In genomic region chr9:108461675-108462074, GRCm38 (mm10) we compare ENCODE assay signal across 11 mouse cellular contexts. TPM values are rescaled to one million over a fixed set of nuclear protein-coding genes. Genes with fewer than 3 reads are reported as not detected.
A peak's percentile ranks its signal among the peaks of the same experiment; 100 is the strongest.
DNase-seq lines count a peak whose midpoint lies in the region; ATAC-seq and TF ChIP-seq lines count a peak whose summit lies in the region.
"Had no signal": no experiment of that assay in that cellular context is flagged by ENCODE, and none has a peak within 500 bp of the region (broad histone marks: within the 10 kb centered on the region; RNA-seq: fewer than 3 reads in every experiment).

No protein-coding gene starts in this region.

- peaks cover 39% of the 10 kb centered on the region for H3K36me3 ChIP-seq in heart, embryonic 10.5 days
- peaks cover 13% of the 10 kb centered on the region for H3K36me3 ChIP-seq in ES-Bruce4 (ENCODE audit: control insufficient read depth, insufficient read depth, low read length, poor library complexity, severe bottlenecking)
- peaks cover 25% of the 10 kb centered on the region for H3K36me3 ChIP-seq in heart, embryonic 16.5 days (ENCODE audit: control insufficient read depth, insufficient read depth)
- peaks cover 4% of the 10 kb centered on the region for H3K36me3 ChIP-seq in liver, embryonic 16.5 days (ENCODE audit: control insufficient read depth, insufficient read depth)

- H3K4me3 ChIP-seq in heart, embryonic 10.5 days, result peak overlapping the region; percentile 92
- peak overlapping the region; percentile 87 for H3K4me3 ChIP-seq in ES-Bruce4 (ENCODE audit: low read depth, low read length)
- H3K4me3 ChIP-seq in heart, embryonic 16.5 days (ENCODE audit: low read length), result peak overlapping the region; percentile 87
- H3K4me3 ChIP-seq in liver, embryonic 16.5 days (ENCODE audit: low read depth, low read length), result peak overlapping the region; percentile 89

- H3K4me1 ChIP-seq in heart, embryonic 10.5 days, result peaks cover 19% of the 10 kb centered on the region
- H3K4me1 ChIP-seq in ES-Bruce4 (ENCODE audit: control insufficient read depth, insufficient read depth, low read length), result peaks cover 4% of the 10 kb centered on the region
- peaks cover 18% of the 10 kb centered on the region for H3K4me1 ChIP-seq in heart, embryonic 16.5 days (ENCODE audit: control insufficient read depth, insufficient read depth, low read length)
- peaks cover 17% of the 10 kb centered on the region for H3K4me1 ChIP-seq in liver, embryonic 16.5 days (ENCODE audit: control insufficient read depth, low read depth, low read length)

- TF ChIP-seq EP300 in ES-Bruce4 (IDR thresholded peaks at IDR 0.05; ENCODE audit: insufficient read depth, low read depth, low read length), result no peak

- no peak for ATAC-seq in heart, embryonic 16.5 days (replicated peaks; ENCODE audit: extremely low read depth, insufficient read depth, low FRiP score)
- no peak for ATAC-seq in liver, embryonic 16.5 days (ENCODE audit: low read depth)

- peak overlapping the region; percentile 96; the same call in 1 of the 2 replicates for H3K27ac ChIP-seq in heart, embryonic 10.5 days
- H3K27ac ChIP-seq in ES-Bruce4 (ENCODE audit: insufficient read depth, low read length), result no peak overlapping the region
- H3K27ac ChIP-seq in heart, embryonic 16.5 days (ENCODE audit: low read length), result peak overlapping the region; percentile 88
- H3K27ac ChIP-seq in liver, embryonic 16.5 days (ENCODE audit: low read length), result no peak overlapping the region

- DNase-seq in heart, embryonic 10.5 days (ENCODE audit: low spot score), result no peak
- DNase-seq in heart, postnatal 10 days, result no peak
- DNase-seq in embryo, embryonic 11 days, result no peak
- no peak for DNase-seq in adrenal gland, adult 18-20 months (ENCODE audit: low spot score in 2 of 2)
- no peak for DNase-seq in adrenal gland, adult (ENCODE audit: inconsistent age in 2 of 2, low spot score in 1 of 2)
- DNase-seq: cerebellum, adult 9-10 months; thymus, adult 2 months had no signal

- peak overlapping the region; percentile 93 for H3K4me2 ChIP-seq in heart, embryonic 16.5 days (ENCODE audit: low read depth, low read length)
- H3K4me2 ChIP-seq in liver, embryonic 16.5 days (ENCODE audit: low read depth, low read length), result peak overlapping the region; percentile 85

- peak overlapping the region; percentile 93; the same call in 1 of the 2 replicates for H3K9ac ChIP-seq in ES-Bruce4 (ENCODE audit: low read depth, poor library complexity, severe bottlenecking)
- no peak overlapping the region; the same call in 1 of the 2 replicates for H3K9ac ChIP-seq in heart, embryonic 16.5 days (ENCODE audit: low read length)
- H3K9ac ChIP-seq in liver, embryonic 16.5 days (ENCODE audit: low read depth, low read length), result no peak overlapping the region

- WGBS in heart, embryonic 10.5 days, result 88% methylated on average over 5 of the region's 5 CpGs
- 77% methylated on average over 5 of the region's 5 CpGs for WGBS in heart, embryonic 16.5 days
- 80% methylated on average over 5 of the region's 5 CpGs for WGBS in liver, embryonic 16.5 days (ENCODE audit: insufficient replicate concordance)

- intact Hi-C loops in heart, postnatal 10 days (cut with DNase I), result loop anchor here (2.0 kb wide), 1 partner anchor 17 kb away; the partner anchor contains the start of gene Lamb2

- no peaks in the 10 kb centered on the region for H3K9me3 ChIP-seq in heart, embryonic 10.5 days
- H3K9me3 ChIP-seq in ES-Bruce4 (replicated peaks; ENCODE audit: control insufficient read depth, insufficient read depth, low read length, poor library complexity, severe bottlenecking), result no peaks in the 10 kb centered on the region
- H3K9me3 ChIP-seq in heart, embryonic 16.5 days (replicated peaks; ENCODE audit: control insufficient read depth, low read length), result no peaks in the 10 kb centered on the region
- H3K9me3 ChIP-seq in liver, embryonic 16.5 days (replicated peaks; ENCODE audit: control insufficient read depth, low read length), result no peaks in the 10 kb centered on the region

- no peaks in the 10 kb centered on the region for H3K27me3 ChIP-seq in heart, embryonic 10.5 days (ENCODE audit: insufficient read depth, poor library complexity, severe bottlenecking)
- H3K27me3 ChIP-seq in ES-Bruce4 (ENCODE audit: control insufficient read depth, insufficient read depth, low read length, poor library complexity, severe bottlenecking), result no peaks in the 10 kb centered on the region
- H3K27me3 ChIP-seq in heart, embryonic 16.5 days (ENCODE audit: control insufficient read depth, insufficient read depth, low read length), result no peaks in the 10 kb centered on the region
- no peaks in the 10 kb centered on the region for H3K27me3 ChIP-seq in liver, embryonic 16.5 days (ENCODE audit: control insufficient read depth, insufficient read depth, low read depth, low read length)

- no peak for TF ChIP-seq POLR2A in ES-Bruce4 (IDR thresholded peaks at IDR 0.05; ENCODE audit: insufficient read depth, low read length)

- TF ChIP-seq CTCF in ES-Bruce4 (IDR thresholded peaks at IDR 0.05; ENCODE audit: low read depth, low read length), result no peak

RNA-seq across cellular contexts. Expression of gene Klhdc8b, which starts 0.3 kb away (rescaled TPM):
- polyA plus RNA-seq in heart, embryonic 10.5 days (2016; fragmentation: Nextera tagmentation; extraction: Ambion mirVana), result 86.8 and 106 TPM in 2 replicates
- 10 to 100 TPM; 29.2 to 33.4 TPM for total RNA-seq in heart, postnatal 10 days (2021)
- 5.8 and 6.4 TPM in 2 replicates for polyA plus RNA-seq in ES-Bruce4 (2011; ENCODE audit: insufficient read depth, insufficient read length, low read depth, missing spikeins)
- 103 and 110 TPM in 2 replicates for polyA plus RNA-seq in heart, embryonic 16.5 days (2015; fragmentation: Nextera tagmentation; extraction: Ambion mirVana)
- 13.3 and 14.8 TPM in 2 replicates for polyA plus RNA-seq in liver, embryonic 16.5 days (2015; fragmentation: Nextera tagmentation; extraction: Ambion mirVana)
- 10 to 100 TPM; 20.4 to 22.3 TPM for total RNA-seq in adrenal gland, adult 18-20 months (2021)

RNA-seq across cellular contexts. Expression of gene Ccdc71, which starts 1.3 kb away (rescaled TPM):
- polyA plus RNA-seq in heart, embryonic 10.5 days (2016; fragmentation: Nextera tagmentation; extraction: Ambion mirVana), result 46.6 and 61.1 TPM in 2 replicates
- 10 to 100 TPM; 27.7 to 31.3 TPM for total RNA-seq in heart, postnatal 10 days (2021)
- 26.4 and 31.6 TPM in 2 replicates for polyA plus RNA-seq in ES-Bruce4 (2011; ENCODE audit: insufficient read depth, insufficient read length, low read depth, missing spikeins)
- polyA plus RNA-seq in heart, embryonic 16.5 days (2015; fragmentation: Nextera tagmentation; extraction: Ambion mirVana), result 39.8 and 44.3 TPM in 2 replicates
- polyA plus RNA-seq in liver, embryonic 16.5 days (2015; fragmentation: Nextera tagmentation; extraction: Ambion mirVana), result 17.4 and 19.8 TPM in 2 replicates
- 10 to 100 TPM; 25.6 to 42.3 TPM for total RNA-seq in adrenal gland, adult 18-20 months (2021)

RNA-seq across cellular contexts. Expression of gene Lamb2, which starts 17.9 kb away (rescaled TPM):
- polyA plus RNA-seq in heart, embryonic 10.5 days (2016; fragmentation: Nextera tagmentation; extraction: Ambion mirVana), result 46.3 and 57.4 TPM in 2 replicates
- total RNA-seq in heart, postnatal 10 days (2021), result 100 to 1,000 TPM; 284 to 331 TPM
- 27.4 and 39.0 TPM in 2 replicates for polyA plus RNA-seq in ES-Bruce4 (2011; ENCODE audit: insufficient read depth, insufficient read length, low read depth, missing spikeins)
- polyA plus RNA-seq in heart, embryonic 16.5 days (2015; fragmentation: Nextera tagmentation; extraction: Ambion mirVana), result 67.1 and 77.7 TPM in 2 replicates
- polyA plus RNA-seq in liver, embryonic 16.5 days (2015; fragmentation: Nextera tagmentation; extraction: Ambion mirVana), result 9.7 and 10.7 TPM in 2 replicates
- total RNA-seq in adrenal gland, adult 18-20 months (2021), result 100 to 1,000 TPM; 107 to 134 TPM

RNA-seq across cellular contexts. Expression of gene BC048562, which starts 25.4 kb away (rescaled TPM):
- polyA plus RNA-seq in heart, embryonic 10.5 days (2016; fragmentation: Nextera tagmentation; extraction: Ambion mirVana), result not detected in 2 replicates
- not detected for total RNA-seq in heart, postnatal 10 days (2021)
- not detected in 2 replicates for polyA plus RNA-seq in ES-Bruce4 (2011; ENCODE audit: insufficient read depth, insufficient read length, low read depth, missing spikeins)
- polyA plus RNA-seq in heart, embryonic 16.5 days (2015; fragmentation: Nextera tagmentation; extraction: Ambion mirVana), result not detected in 2 replicates
- not detected in 2 replicates for polyA plus RNA-seq in liver, embryonic 16.5 days (2015; fragmentation: Nextera tagmentation; extraction: Ambion mirVana)
- total RNA-seq in adrenal gland, adult 18-20 months (2021), result not detected
- total RNA-seq: layer of hippocampus, adult 8-10 months had no signal
- polyA plus RNA-seq: thymus, adult 2 months had no signal

RNA-seq across cellular contexts. Expression of gene Usp19, which starts 28.7 kb away (rescaled TPM):
- polyA plus RNA-seq in heart, embryonic 10.5 days (2016; fragmentation: Nextera tagmentation; extraction: Ambion mirVana), result 78.6 and 84.1 TPM in 2 replicates
- 100 to 1,000 TPM in 1 of 2 experiments, 10 to 100 TPM in 1; 98.4 to 103 TPM for total RNA-seq in heart, postnatal 10 days (2021)
- 86.0 and 90.9 TPM in 2 replicates for polyA plus RNA-seq in ES-Bruce4 (2011; ENCODE audit: insufficient read depth, insufficient read length, low read depth, missing spikeins)
- 60.1 and 63.5 TPM in 2 replicates for polyA plus RNA-seq in heart, embryonic 16.5 days (2015; fragmentation: Nextera tagmentation; extraction: Ambion mirVana)
- 25.7 and 28.6 TPM in 2 replicates for polyA plus RNA-seq in liver, embryonic 16.5 days (2015; fragmentation: Nextera tagmentation; extraction: Ambion mirVana)
- 100 to 1,000 TPM; 172 to 248 TPM for total RNA-seq in adrenal gland, adult 18-20 months (2021)

Comparison
In these comparisons a context has a peak if more than half of its experiments do, and no peak if none do; other contexts are left out.
1. H3K27ac ChIP-seq: peak in heart, embryonic 10.5 days (single experiment) and heart, embryonic 16.5 days (single experiment); none in ES-Bruce4 (single experiment) and liver, embryonic 16.5 days (single experiment).
2. Peak in every context shown above with its lines, with median percentiles within 50 percentile points of each other: H3K4me3 ChIP-seq.